Mouse (Mus musculus): Measurements from ENCODE around the gene Ltc4s.

The Ltc4s gene

DNA sequence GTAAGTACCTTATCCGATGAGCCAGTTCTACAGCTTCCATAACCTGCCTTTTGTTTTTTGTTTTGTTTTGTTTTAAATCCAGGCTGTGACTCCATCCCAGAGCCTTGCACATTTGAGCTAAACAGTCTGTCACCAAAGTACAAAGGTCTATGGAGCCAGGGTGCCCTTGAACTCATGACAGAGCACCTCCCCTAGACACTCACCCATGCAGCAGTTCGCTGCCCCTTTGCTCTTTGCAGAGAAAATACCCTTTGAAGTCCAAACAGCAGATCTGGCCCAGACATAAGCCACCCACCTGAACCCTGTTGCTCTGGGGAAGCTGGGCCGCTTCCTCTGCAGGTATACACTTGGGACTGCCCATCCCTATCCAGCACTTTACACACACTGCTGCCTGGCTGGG lies 36.8 kb downstream of the Ltc4s start:
- in situ Hi-C loops (cut with MseI, MboI): no loop called here

DNA sequence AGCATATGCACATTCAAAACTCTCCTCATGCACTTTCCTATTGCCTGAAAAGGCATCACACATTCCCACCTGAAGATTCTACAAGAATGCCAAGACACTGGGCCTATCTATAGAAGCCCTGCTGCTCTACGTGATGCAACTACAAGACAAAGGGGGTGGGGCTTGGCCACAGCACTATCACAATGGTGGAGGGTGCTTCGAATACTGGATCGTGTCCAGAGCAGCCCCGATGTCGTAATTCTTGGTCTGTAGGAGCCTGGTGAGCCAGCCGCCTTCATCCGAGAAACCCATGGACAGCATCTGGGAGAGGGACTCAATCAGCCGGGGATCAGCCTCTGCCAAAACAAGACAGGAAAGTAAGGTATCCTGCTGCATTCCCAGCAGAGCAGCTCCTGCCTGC lies 37.8 kb downstream of the Ltc4s start:
- in situ Hi-C loops (cut with MseI, MboI): no loop called here

DNA sequence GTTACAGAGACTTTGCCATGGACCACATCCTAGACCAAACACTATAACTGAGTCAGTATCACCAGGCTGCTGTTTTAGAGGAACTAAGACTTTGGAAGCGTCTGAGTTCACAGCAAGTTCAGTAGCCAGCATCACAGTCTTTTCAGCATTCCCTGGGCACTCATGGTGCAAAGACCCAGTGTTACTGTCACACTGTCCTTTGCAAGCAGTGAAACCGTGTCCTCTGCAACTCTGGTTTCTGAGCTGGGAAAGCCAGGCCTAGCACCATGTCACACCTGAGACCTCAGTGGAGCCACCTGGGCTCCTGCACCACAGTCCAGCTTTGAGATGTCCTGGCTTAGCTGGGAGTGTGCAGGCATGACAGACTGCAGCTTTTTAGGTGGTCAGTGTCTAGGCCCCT lies 39.5 kb downstream of the Ltc4s start:
- in situ Hi-C loops (cut with MseI, MboI): no loop called here

DNA sequence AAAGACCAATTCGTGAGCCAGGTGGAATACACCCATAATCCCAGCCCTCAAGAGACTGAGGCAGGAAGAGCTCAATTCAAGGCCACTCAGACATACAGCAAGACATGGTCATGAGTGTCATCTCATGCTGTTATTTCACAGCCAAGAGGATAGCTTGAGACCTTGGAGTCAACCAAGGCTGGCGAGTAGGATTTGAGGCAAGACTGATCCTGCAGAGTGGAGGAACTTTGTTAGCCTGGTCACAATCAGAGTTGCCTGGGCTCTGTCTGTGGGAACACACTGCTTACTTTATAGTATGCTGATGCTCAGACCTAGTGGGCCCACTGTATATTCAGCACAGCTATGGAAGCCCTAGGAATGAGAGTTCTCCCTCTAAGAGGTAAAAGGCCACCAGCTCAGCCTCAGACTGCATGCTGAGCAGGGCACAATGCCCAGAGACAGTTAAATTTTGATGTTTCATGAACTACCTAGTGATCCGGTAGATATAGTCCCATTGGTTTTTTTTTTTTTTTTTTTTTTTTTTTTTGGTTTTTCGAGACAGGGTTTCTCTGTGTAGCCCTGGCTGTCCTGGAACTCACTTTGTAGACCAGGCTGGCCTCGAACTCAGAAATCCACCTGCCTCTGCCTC lies 40.1 kb downstream of the Ltc4s start:
- in situ Hi-C loops (cut with MseI, MboI): no loop called here

DNA sequence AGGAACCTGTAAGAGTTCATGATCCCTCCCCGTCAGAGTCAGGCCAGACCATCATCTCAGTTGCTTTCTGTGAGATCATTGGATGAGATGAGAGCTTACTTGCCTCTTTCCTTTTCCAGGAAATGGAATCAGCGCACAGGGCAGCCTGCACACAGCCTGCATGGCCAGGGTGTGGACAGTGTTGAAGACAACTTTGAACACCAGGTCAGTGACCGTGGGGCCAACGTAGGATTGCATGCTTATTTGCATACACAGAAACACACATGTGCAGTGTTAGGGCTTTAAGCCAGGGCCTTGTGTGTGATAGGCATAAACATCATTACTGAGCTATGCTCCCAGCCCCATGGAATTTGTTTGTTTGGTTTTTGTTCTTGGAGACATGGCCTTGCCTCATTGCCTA lies 40.9 kb downstream of the Ltc4s start:
- in situ Hi-C loops (cut with MseI, MboI): no loop called here

DNA sequence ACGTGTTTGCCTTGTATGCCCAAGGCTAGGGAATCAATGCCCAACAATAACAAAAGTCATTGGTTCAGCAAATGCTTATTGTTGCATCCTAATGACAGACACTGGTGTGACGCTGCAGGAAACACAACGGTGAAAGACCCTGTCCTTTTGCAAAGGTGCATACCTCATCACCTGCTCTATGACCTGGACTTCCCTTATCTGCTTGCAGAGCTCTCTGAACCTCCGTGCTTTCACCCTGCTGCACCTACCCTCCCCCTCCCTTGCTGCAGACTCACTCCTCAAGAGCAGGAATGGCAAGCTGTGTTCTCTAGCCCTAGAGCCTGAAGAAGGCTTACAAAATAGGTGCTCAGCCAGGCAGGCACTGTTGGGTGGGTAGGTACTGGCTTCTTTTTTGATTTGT lies 43.6 kb downstream of the Ltc4s start:
- in situ Hi-C loops (cut with MseI, MboI): no loop called here

DNA sequence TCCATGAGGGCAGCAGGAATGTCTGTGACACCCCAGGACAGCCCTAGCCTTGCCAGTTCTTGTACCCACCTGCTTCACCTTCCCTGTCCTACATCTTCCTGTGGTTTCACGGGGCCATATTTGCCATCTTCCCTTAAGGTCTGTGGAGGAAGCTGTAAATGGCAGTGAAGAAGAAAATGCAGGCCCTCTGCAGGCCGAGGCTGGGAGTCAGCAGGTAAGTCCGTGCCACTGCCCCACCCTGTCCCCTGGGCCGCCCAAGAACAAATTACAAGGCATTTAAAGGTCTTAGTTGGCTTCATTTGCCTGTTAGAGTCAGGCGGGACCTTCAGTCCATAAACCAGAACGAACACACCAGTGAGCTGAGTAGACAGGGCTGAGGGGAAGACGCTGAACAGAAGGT lies 44.3 kb downstream of the Ltc4s start:
- in situ Hi-C loops (cut with MseI, MboI): no loop called here

DNA sequence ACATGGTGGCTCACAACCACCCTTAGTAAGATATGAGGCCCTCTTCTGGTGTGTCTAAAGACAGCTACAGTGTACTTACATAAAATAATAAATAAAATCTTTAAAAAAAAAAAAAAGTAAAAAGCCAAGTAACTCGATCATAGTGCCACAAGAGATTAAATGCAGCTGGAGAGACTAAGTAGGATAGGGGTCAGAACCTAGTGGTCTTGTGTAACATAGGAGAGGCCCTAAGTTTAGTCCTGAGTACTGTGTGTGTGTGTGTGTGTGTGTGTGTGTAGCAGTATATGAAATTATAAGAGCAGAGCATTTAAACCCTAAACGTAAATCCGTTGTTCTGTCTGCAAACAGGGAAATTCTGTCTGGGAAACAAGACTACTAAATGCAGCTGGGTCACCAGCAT lies 46.1 kb downstream of the Ltc4s start:
- in situ Hi-C loops (cut with MseI, MboI): no loop called here

DNA sequence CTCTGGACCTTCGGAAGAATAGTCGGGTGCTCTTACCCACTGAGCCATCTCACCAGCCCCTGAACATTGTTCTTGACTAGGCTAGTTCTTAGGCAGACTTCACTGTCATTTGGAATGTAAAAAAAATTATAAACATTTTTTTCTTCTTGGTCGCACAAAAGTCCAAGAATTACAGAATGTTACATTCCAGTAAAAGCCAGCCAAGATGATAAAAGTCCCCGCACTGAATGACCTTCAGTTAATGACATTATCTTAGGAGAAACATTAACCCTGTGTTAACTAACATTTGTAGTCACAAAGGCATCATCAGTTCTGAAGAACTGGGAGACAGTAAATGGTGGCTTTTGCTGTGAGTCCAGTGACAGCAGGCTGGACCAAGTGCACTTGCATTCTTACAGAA lies 48.1 kb downstream of the Ltc4s start:
- in situ Hi-C loops (cut with MseI, MboI): no loop called here

DNA sequence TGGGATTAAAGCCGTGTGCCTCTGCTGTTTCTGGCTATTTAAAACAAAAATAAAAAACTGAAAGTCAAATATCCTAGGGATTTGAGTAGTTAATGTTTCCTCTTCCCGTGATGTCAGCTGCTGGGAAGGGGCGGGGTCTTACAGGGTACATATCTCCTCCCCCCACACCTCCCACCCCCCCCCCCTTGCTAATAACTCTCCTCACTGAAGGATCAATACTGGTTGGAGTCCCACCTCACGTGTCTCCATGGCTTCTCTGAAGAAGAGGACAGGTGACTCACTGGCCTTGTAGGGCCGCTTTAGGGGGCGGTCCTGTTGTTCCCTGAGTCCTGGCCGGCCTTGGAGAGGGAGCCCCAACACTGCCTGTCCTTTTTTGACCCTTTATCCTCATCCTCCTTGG lies 49.7 kb downstream of the Ltc4s start:
- in situ Hi-C loops (cut with MseI, MboI): no loop called here

All from mouse trophoblast stem cell (cell line).